Mouse (Mus musculus) ES-E14 (cell line): ENCODE measurements at regions not wholly inside any gene's neighbourhood (a gene's known extent, or its start where the extent isn't known, plus 50 kb on each side); places are given as distances from the start of the nearest gene placed in this dataset.

Source experiments
- CHD2 ChIP-seq: IDR thresholded peaks from 2 replicates; pipeline ENCODE4 v1.6.1; 2014; ENCODE audit warnings: mild to moderate bottlenecking, low read depth, low read length, inconsistent platforms
- HCFC1 ChIP-seq: IDR thresholded peaks from 2 replicates; pipeline ENCODE4 v1.6.1; 2012; ENCODE audit warnings: low read length, inconsistent platforms, borderline replicate concordance; ENCODE audit not compliant: insufficient read depth
- MAFK ChIP-seq: IDR thresholded peaks from 2 replicates; pipeline ENCODE4 v1.6.1; 2014; ENCODE audit warnings: mild to moderate bottlenecking, low read depth, low read length, inconsistent platforms; ENCODE audit not compliant: insufficient read depth
- ZC3H11A ChIP-seq: IDR thresholded peaks from 2 replicates; pipeline ENCODE4 v1.6.1; 2012; ENCODE audit warnings: low read depth, mild to moderate bottlenecking, inconsistent platforms, low read length, borderline replicate concordance
- ZNF384 ChIP-seq: IDR thresholded peaks from 2 replicates; pipeline ENCODE4 v1.6.1; 2012; ENCODE audit warnings: low read depth, low read length, inconsistent platforms

DNA sequence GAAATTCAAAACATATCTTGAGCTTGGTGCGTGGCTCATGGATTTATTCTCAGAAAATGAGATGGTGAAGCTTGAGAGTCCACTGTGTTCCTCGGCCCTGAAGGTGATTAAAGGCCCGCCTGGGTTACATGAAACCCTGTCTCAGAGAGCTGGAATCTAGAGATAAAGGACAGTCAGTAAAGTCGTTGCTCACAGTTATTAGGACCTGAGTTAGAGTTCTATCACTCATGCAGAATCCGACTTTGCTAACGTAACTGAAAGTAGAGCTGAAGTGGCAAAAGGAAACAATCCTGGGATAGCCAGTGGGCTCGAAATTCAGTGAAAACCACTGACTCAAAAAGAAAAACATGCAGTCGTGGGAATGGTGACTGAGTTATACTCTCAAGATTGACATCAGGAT lies 198.9 kb upstream of the Sema3a start:
- no peak for TF ChIP-seq HCFC1
- no peak for TF ChIP-seq MAFK
- no peak for TF ChIP-seq ZC3H11A
- TF ChIP-seq CHD2: no peak
- no peak for TF ChIP-seq ZNF384
